Mouse (Mus musculus) gastrocnemius, adult 2 months (tissue): ENCODE results near the gene Agpat3. TPM values are rescaled to one million over a fixed set of nuclear protein-coding genes. Genes with fewer than 3 reads are reported as not detected.
A peak's percentile ranks its signal among the peaks of the same experiment; 100 is the strongest.

Experiments used
- DNase-seq: peaks from one replicate; pipeline ENCODE4 v3.0.0; 2022
- H3K27ac ChIP-seq: fragments of 200-600 bp; 2 replicates; pipeline ENCODE4 v1.8.1; 2022; ENCODE audit warnings: mild to moderate bottlenecking
- H3K4me3 ChIP-seq: fragments of 200-600 bp; 2 replicates; pipeline ENCODE4 v1.8.1; 2022; ENCODE audit warnings: mild to moderate bottlenecking, moderate library complexity
- CTCF ChIP-seq: fragments of 200-600 bp; IDR thresholded peaks from 2 replicates; pipeline ENCODE4 v1.8.1; 2022; ENCODE audit warnings: antibody characterized with exemption, mild to moderate bottlenecking, moderate library complexity
- intact Hi-C: fragments of 180-260 bp; cut with DNase I; formaldehyde crosslinking; loops from one replicate; pipeline ENCODE4 v1.15.1; 2025
- microRNA-seq: library from miRNA; unstranded; fragments of <30 nt; microRNA quantifications from one replicate; pipeline ENCODE4 v1.2.0, GENCODE M21; 2021
- total RNA-seq, 2 experiments: library from RNA; stranded (reverse); gene quantifications; 2 replicates each; pipeline ENCODE4 v1.2.3; 2021

The Agpat3 gene
- total RNA-seq, 2 experiments from 2014 or later, result 108 to 135 TPM

DNA sequence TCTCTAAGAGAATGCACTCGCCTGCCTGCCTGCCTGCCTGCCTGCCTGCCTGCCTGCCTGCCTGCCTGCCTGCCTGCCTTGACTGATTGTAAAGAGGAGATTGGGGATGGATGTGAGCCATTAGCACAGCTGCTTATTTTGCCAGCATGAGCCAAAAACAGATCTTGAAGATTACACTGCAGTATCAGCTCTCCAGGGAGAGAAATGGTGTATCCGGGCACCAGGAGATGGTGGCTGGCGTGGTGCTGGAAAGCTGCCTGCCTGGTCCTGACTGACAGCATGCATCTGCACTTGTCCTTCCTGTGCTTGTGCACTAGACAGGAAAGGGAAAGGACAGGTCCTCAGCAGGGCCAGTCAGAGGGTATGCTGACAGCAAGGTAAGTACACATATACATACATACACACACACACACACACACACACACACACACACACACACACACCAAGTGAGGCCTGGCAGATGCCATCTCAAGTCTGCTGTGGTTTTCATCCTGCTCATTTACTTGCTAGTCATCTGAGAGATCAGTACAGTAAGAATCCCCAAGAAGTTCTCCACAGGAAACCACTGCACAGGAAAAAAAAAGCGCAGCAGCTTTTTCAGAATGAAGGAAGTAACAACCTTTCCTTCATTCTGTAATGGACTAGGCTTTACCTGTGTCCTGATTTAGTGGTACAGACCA lies 119.8 kb downstream of the Agpat3 start:
- no peak for TF ChIP-seq CTCF
- peak; percentile 79 for DNase-seq
- Histone ChIP-seq H3K4me3 (no peak overlapping the region), H3K27ac (peak overlapping the region; percentile 68)
- intact Hi-C loops, result no loop called here

DNA sequence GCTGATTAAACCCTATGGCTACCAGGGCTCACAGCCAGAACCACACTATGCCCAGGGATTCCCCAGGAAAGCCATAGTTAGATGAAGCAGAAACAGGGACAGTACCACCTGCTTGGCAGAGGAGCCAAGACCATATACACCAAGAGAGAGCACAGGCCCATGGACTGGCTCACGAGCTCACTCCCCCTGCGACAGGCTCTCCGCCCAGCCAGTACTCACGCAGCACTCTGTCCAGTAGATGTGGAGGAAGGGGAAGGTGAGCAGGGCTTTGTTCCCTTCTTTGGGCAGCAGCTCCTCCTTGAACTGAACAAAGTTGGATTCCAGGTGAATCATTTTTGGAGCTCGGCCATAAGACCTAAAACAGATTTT lies 123.7 kb downstream of the Agpat3 start:
- no peak for TF ChIP-seq CTCF
- H3K27ac ChIP-seq, result peak overlapping the region; percentile 49
- no peak overlapping the region for H3K4me3 ChIP-seq
- no peak for DNase-seq
- intact Hi-C loops, result no loop called here

DNA sequence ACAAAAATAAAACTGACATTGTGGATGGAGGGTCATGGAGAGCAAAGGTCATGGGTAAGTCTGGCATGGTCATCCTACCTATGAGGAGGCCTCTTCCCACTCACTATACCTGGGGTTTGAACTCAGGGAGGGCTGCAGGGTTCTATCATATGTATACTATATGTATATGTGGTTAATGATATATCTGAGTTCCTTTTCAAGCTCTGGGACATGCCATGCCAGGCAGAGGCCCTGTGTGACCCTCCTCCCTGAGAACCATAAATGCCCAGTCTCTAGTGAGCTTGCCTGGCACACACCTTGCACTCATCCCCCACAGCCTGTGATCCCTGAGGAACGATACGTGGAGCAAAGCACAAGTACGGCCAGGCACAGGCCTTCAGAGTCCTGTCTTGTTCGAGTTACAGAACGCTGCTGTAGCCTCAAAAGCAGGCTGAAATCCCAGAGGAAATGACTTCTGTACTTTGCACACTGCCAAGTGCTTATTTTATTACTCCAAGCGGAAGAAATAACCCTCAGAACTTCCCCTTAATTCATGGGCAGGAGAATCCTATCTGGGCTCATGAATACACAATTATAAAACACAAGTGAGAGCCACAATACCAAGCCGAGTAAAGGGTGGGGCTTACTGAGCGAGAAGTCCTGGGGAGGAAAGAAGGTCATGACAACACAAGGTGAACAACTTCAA lies 124.3 kb downstream of the Agpat3 start:
- intact Hi-C loops, result no loop called here
- DNase-seq, result no peak
- H3K27ac ChIP-seq, result peak overlapping the region; percentile 49

GRCm38 (mm10) chr10:78224136-78224535 lies 128.2 kb downstream of the Agpat3 start:
- intact Hi-C loops, result no loop called here
- Histone ChIP-seq H3K27ac (peak overlapping the region; percentile 80), H3K4me3 (no peak overlapping the region)
- no peak for TF ChIP-seq CTCF
- DNase-seq, result no peak

More for the DNA sequence above, 124.3 kb downstream of the Agpat3 start:
- no peak for TF ChIP-seq CTCF
- H3K4me3 ChIP-seq, result no peak overlapping the region

- TF ChIP-seq CTCF, result no peak
- peak; percentile 72 for DNase-seq
- intact Hi-C loops, result no loop called here
- H3K4me3 ChIP-seq, result peak overlapping the region; percentile 5
- peak overlapping the region; percentile 80 for H3K27ac ChIP-seq
Measured at GRCm38 (mm10) chr10:78222908-78223307, 129.4 kb downstream of the Agpat3 start.

GRCm38 (mm10) chr10:78221315-78221714 lies 131.0 kb downstream of the Agpat3 start:
- DNase-seq, result no peak
- Histone ChIP-seq H3K27ac (no peak overlapping the region), H3K4me3 (no peak overlapping the region)
- intact Hi-C loops, result no loop called here
- no peak for TF ChIP-seq CTCF

GRCm38 (mm10) chr10:78219528-78219927 lies 132.8 kb downstream of the Agpat3 start:
- DNase-seq, result no peak
- TF ChIP-seq CTCF, result no peak
- intact Hi-C loops, result no loop called here
- Histone ChIP-seq H3K4me3 (no peak overlapping the region), H3K27ac (no peak overlapping the region)

Small RNA genes within 50 kb of the gene (microRNA-seq; reads per million reads assigned to microRNA genes)
- not detected for gene Mir7659

Other genes starting within 250 kb of the Agpat3 start
- 100 to 1,000 TPM; 231 to 289 TPM for gene D10Jhu81e, start 182.7 kb downstream of the Agpat3 start, total RNA-seq
- gene Pwp2, start 167.3 kb downstream of the Agpat3 start, total RNA-seq, result 10 to 100 TPM; 10.7 to 11.0 TPM
- gene Trappc10, start 107.8 kb downstream of the Agpat3 start, total RNA-seq, result 10 to 100 TPM; 37.9 to 40.1 TPM
- 10 to 100 TPM; 63.5 to 66.4 TPM for gene Rrp1, start 60.6 kb upstream of the Agpat3 start, total RNA-seq
- gene Cstb, start 73.2 kb upstream of the Agpat3 start, total RNA-seq, result 10 to 100 TPM; 11.9 to 15.3 TPM
- gene Pdxk, start 112.5 kb upstream of the Agpat3 start, total RNA-seq, result 10 to 100 TPM in 1 of 2 experiments, 1 to 10 TPM in 1; 5.1 to 10.4 TPM
- not detected for gene Olfr1358, start 164.9 kb upstream of the Agpat3 start, total RNA-seq
- gene Ilvbl, start 221.9 kb upstream of the Agpat3 start, total RNA-seq, result 10 to 100 TPM in 1 of 2 experiments, 1 to 10 TPM in 1; 9.0 to 17.9 TPM
- gene Syde1, start 239.5 kb upstream of the Agpat3 start, total RNA-seq, result 1 to 10 TPM; 3.0 to 5.1 TPM